Mouse (Mus musculus) limb, embryonic 12.5 days (tissue): Measurements from ENCODE around the gene Ppp1r15b. TPM values are rescaled to one million over a fixed set of nuclear protein-coding genes. Genes with fewer than 3 reads are reported as not detected.
A peak's percentile ranks its signal among the peaks of the same experiment; 100 is the strongest.

Experiments used
- ATAC-seq: fragments of 200-750 bp; cut with Nextera tagmentation; 2 replicates; pipeline ENCODE4 v1.8.0; 2017; ENCODE audit warnings: low read depth, moderate TSS enrichment; ENCODE audit not compliant: insufficient number of reproducible peaks, insufficient read depth, low FRiP score, low TSS enrichment
- H3K27ac ChIP-seq: fragments of 300-500 bp; sonication (generic); 2 replicates; pipeline ENCODE4 v1.5.1; 2016; ENCODE audit warnings: mild to moderate bottlenecking, moderate library complexity
- H3K27me3 ChIP-seq: fragments of 300-500 bp; sonication (generic); 2 replicates; pipeline ENCODE4 v1.6.1; 2016; ENCODE audit warnings: mild to moderate bottlenecking, moderate library complexity
- H3K36me3 ChIP-seq: fragments of 300-500 bp; sonication (generic); 2 replicates; pipeline ENCODE4 v1.6.1; 2016; ENCODE audit warnings: mild to moderate bottlenecking, moderate library complexity
- H3K4me1 ChIP-seq: fragments of 300-500 bp; sonication (generic); replicated peaks from 2 replicates; pipeline ENCODE4 v1.6.1; 2016
- H3K4me2 ChIP-seq: fragments of 300-500 bp; sonication (generic); 2 replicates; pipeline ENCODE4 v1.6.1; 2016; ENCODE audit warnings: mild to moderate bottlenecking, moderate library complexity
- H3K4me3 ChIP-seq: fragments of 300-500 bp; sonication (generic); replicated peaks from 2 replicates; pipeline ENCODE4 v1.5.1; 2016; ENCODE audit warnings: mild to moderate bottlenecking
- H3K9ac ChIP-seq: fragments of 300-500 bp; sonication (generic); replicated peaks from 2 replicates; pipeline ENCODE4 v1.6.1; 2016; ENCODE audit warnings: mild to moderate bottlenecking, moderate library complexity
- H3K9me3 ChIP-seq: fragments of 300-500 bp; sonication (generic); 2 replicates; pipeline ENCODE4 v1.6.1; 2016; ENCODE audit warnings: mild to moderate bottlenecking, moderate library complexity
- WGBS: fragments of 180-500 bp; shearing (Covaris S2); methylation state at CpG from one replicate; pipeline ENCODE4 v1.1.7; 2016; 5-methylcytosine and 5-hydroxymethylcytosine counted together
- polyA plus RNA-seq: library from polyadenylated mRNA; unstranded; fragments of >200 nt; fragmentation: Nextera tagmentation; extraction: Ambion mirVana; gene quantifications from 2 replicates; pipeline ENCODE4 v1.2.1, GENCODE M21; 2016

The Ppp1r15b gene
- polyA plus RNA-seq, 1 experiment from 2014 or later: 41.9 TPM

- 81% methylated on average over 6 of the region's 6 CpGs for WGBS
- H3K27ac ChIP-seq: no peak overlapping the region
- H3K9me3 ChIP-seq: no peaks in the 10 kb centered on the region
- peaks cover 16% of the 10 kb centered on the region for H3K4me1 ChIP-seq
- no peaks in the 10 kb centered on the region for H3K36me3 ChIP-seq
- H3K9ac ChIP-seq: no peak overlapping the region
- no peaks in the 10 kb centered on the region for H3K27me3 ChIP-seq
- no peak for ATAC-seq
- H3K4me2 ChIP-seq: no peak overlapping the region
- no peak overlapping the region for H3K4me3 ChIP-seq
Observed at GRCm38 (mm10) chr1:133124137-133124536, 6.8 kb upstream of the Ppp1r15b start.

GRCm38 (mm10) chr1:133125640-133126364, 5.1 kb upstream of the Ppp1r15b start:
- Histone ChIP-seq H3K4me3 (no peak overlapping the region), H3K9ac (no peak overlapping the region), H3K4me2 (no peak overlapping the region), H3K9me3 (no peaks in the 10 kb centered on the region), H3K4me1 (peaks cover 10% of the 10 kb centered on the region; the same call in 1 of the 2 replicates), H3K27me3 (no peaks in the 10 kb centered on the region), H3K27ac (no peak overlapping the region), H3K36me3 (no peaks in the 10 kb centered on the region)
- WGBS: 90% methylated on average over 9 of the region's 9 CpGs
- ATAC-seq: no peak

DNA sequence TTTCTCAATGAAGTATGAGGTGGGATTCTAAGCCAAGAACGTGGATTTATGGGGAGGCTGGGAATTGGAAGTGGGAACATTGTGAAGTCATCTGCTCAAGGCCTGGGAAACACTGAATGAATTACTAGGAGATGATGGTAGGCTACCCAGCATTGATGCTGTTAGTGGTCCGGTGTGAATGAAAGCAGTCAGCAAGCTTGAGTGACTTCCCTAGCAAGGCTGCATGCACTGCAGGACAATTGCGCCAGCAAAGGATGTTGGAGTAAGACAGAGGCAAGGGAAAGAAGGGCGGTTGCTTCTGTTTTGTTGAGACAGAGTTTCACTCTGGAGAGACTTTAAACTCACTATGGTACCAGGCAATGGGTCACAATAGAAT, 4.6 kb upstream of the Ppp1r15b start:
- Histone ChIP-seq H3K27ac (no peak overlapping the region), H3K4me3 (no peak overlapping the region), H3K9me3 (no peaks in the 10 kb centered on the region), H3K36me3 (no peaks in the 10 kb centered on the region), H3K4me1 (0 out of 2 replicates have a peak, but pooled peaks cover 10% of the 10 kb centered on the region), H3K9ac (no peak overlapping the region), H3K27me3 (no peaks in the 10 kb centered on the region), H3K4me2 (no peak overlapping the region)
- no peak for ATAC-seq
- 76% methylated on average over 4 of the region's 4 CpGs for WGBS

- no peaks in the 10 kb centered on the region for H3K27me3 ChIP-seq
- H3K9me3 ChIP-seq: no peaks in the 10 kb centered on the region
- H3K4me3 ChIP-seq: no peak overlapping the region
- no peaks in the 10 kb centered on the region for H3K36me3 ChIP-seq
- WGBS: 63% methylated on average over 9 of the region's 9 CpGs
- no peak overlapping the region for H3K27ac ChIP-seq
- no peak overlapping the region for H3K9ac ChIP-seq
- no peak overlapping the region for H3K4me2 ChIP-seq
- ATAC-seq: no peak
- peaks cover 11% of the 10 kb centered on the region for H3K4me1 ChIP-seq
Observed at GRCm38 (mm10) chr1:133127328-133127727, 3.6 kb upstream of the Ppp1r15b start.

- ATAC-seq: no peak
- Histone ChIP-seq H3K27me3 (no peaks in the 10 kb centered on the region), H3K4me1 (peaks cover 34% of the 10 kb centered on the region), H3K4me2 (peak overlapping the region; percentile 21), H3K27ac (no peak overlapping the region), H3K9me3 (no peaks in the 10 kb centered on the region), H3K9ac (no peak overlapping the region), H3K4me3 (no peak overlapping the region), H3K36me3 (peaks cover 6% of the 10 kb centered on the region; the same call in 1 of the 2 replicates)
- WGBS: 37% methylated on average over 16 of the region's 16 CpGs
Observed at GRCm38 (mm10) chr1:133129471-133130221, 1.3 kb upstream of the Ppp1r15b start.

GRCm38 (mm10) chr1:133131561-133131905, 590 bp downstream of the Ppp1r15b start:
- H3K4me3 ChIP-seq: peak overlapping the region; percentile 95
- ATAC-seq: no peak
- H3K27ac ChIP-seq: peak overlapping the region; percentile 98
- peak overlapping the region; percentile 95 for H3K9ac ChIP-seq
- peak overlapping the region; percentile 100 for H3K4me2 ChIP-seq
- H3K4me1 ChIP-seq: peaks cover 50% of the 10 kb centered on the region
- 0% methylated on average over 35 of the region's 35 CpGs for WGBS
- no peaks in the 10 kb centered on the region for H3K9me3 ChIP-seq
- peaks cover 13% of the 10 kb centered on the region for H3K36me3 ChIP-seq
- no peaks in the 10 kb centered on the region for H3K27me3 ChIP-seq

DNA sequence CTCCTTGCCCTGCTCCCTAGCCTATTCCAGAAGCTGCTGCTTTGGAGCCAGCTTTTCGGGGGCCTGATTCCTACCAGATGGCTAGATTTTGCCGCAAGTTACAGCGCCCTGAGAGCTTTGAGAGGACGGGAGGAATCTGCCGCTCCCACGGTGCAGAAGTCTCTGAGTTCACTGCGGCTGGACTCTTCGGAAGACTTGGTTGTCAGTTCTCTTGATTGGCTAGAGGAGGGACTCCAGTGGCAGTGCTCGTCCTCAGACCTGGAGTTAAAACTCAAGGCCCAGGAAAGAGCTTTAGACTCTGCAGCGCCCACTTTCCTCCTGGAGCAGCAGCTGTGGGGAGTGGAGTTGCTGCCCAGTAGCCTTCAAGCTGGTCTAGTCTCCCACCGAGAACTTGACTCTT, 993 bp downstream of the Ppp1r15b start:
- Histone ChIP-seq H3K36me3 (peaks cover 17% of the 10 kb centered on the region), H3K27me3 (no peaks in the 10 kb centered on the region), H3K9ac (peak overlapping the region; percentile 95), H3K27ac (peak overlapping the region; percentile 98), H3K4me3 (peak overlapping the region; percentile 95), H3K4me1 (peaks cover 50% of the 10 kb centered on the region), H3K4me2 (peak overlapping the region; percentile 100), H3K9me3 (no peaks in the 10 kb centered on the region)
- under 1% methylated on average over 11 of the region's 11 CpGs for WGBS
- no peak for ATAC-seq

GRCm38 (mm10) chr1:133132388-133133326, 1.7 kb downstream of the Ppp1r15b start:
- peaks cover 50% of the 10 kb centered on the region for H3K4me1 ChIP-seq
- 12% methylated on average over 26 of the region's 26 CpGs for WGBS
- H3K9ac ChIP-seq: peak overlapping the region; percentile 95
- H3K36me3 ChIP-seq: peaks cover 25% of the 10 kb centered on the region
- H3K4me3 ChIP-seq: peak overlapping the region; percentile 95
- H3K4me2 ChIP-seq: peak overlapping the region; percentile 100
- peak overlapping the region; percentile 98 for H3K27ac ChIP-seq
- no peaks in the 10 kb centered on the region for H3K9me3 ChIP-seq
- no peak for ATAC-seq
- no peaks in the 10 kb centered on the region for H3K27me3 ChIP-seq

- ATAC-seq: no peak
- Histone ChIP-seq H3K4me2 (peak overlapping the region; percentile 100), H3K27me3 (no peaks in the 10 kb centered on the region), H3K9ac (peak overlapping the region; percentile 95), H3K4me3 (peak overlapping the region; percentile 95), H3K36me3 (peaks cover 32% of the 10 kb centered on the region), H3K9me3 (no peaks in the 10 kb centered on the region), H3K4me1 (peaks cover 50% of the 10 kb centered on the region), H3K27ac (no peak overlapping the region)
- 21% methylated on average over 2 of the region's 2 CpGs for WGBS
Observed at GRCm38 (mm10) chr1:133133425-133133824, 2.5 kb downstream of the Ppp1r15b start.

DNA sequence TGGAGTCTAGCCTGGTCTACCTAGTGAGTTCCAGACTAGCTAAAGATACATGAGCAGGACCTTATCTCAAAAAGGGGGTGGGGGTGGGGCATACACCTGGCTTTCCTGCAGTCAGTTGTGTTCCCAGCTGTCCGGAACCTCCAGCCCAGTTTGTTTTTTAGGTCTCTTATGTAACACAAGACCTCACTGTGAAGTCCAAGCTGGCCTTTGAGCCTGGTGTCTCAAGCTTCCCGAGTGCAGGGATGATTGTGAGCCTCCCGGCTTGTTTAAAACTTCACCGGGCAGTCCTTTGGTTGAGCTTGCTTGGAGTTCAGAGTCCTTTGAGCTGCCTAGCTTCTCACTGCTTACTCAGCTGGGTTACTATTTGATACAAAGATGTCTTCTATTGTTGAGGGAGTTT, 3.1 kb downstream of the Ppp1r15b start:
- Histone ChIP-seq H3K4me1 (peaks cover 50% of the 10 kb centered on the region), H3K36me3 (peaks cover 39% of the 10 kb centered on the region), H3K27me3 (no peaks in the 10 kb centered on the region), H3K9ac (peak overlapping the region; percentile 53), H3K27ac (no peak overlapping the region), H3K4me2 (peak overlapping the region; percentile 100), H3K9me3 (no peaks in the 10 kb centered on the region), H3K4me3 (peak overlapping the region; percentile 95)
- no peak for ATAC-seq
- WGBS: 36% methylated on average over 4 of the region's 4 CpGs

- H3K4me1 ChIP-seq: peaks cover 43% of the 10 kb centered on the region
- ATAC-seq: no peak
- no peak overlapping the region for H3K27ac ChIP-seq
- peak overlapping the region; percentile 95 for H3K4me3 ChIP-seq
- H3K9me3 ChIP-seq: no peaks in the 10 kb centered on the region
- peak overlapping the region; percentile 100 for H3K4me2 ChIP-seq
- peaks cover 45% of the 10 kb centered on the region for H3K36me3 ChIP-seq
- 66% methylated on average over 4 of the region's 4 CpGs for WGBS
- H3K27me3 ChIP-seq: no peaks in the 10 kb centered on the region
- no peak overlapping the region; the same call in 1 of the 2 replicates for H3K9ac ChIP-seq
Observed at GRCm38 (mm10) chr1:133134881-133135280, 3.9 kb downstream of the Ppp1r15b start.
